ENCODE assay signal across 8 mouse cellular contexts in genomic region chr6:85452816-85453215, GRCm38 (mm10). TPM values are rescaled to one million over a fixed set of nuclear protein-coding genes. Genes with fewer than 3 reads are reported as not detected.
DNase-seq lines count a peak whose midpoint lies in the region; ATAC-seq and TF ChIP-seq lines count a peak whose summit lies in the region.

No protein-coding gene starts in this region.

- H3K4me3 ChIP-seq in lung, adult 2 months (replicated peaks; ENCODE audit: extremely low read depth, low read depth, low read length) = peak overlapping the region; percentile 97
- H3K4me3 ChIP-seq in forebrain, embryonic 13.5 days = peak overlapping the region; percentile 87
- H3K4me3 ChIP-seq in liver, embryonic 15.5 days (replicated peaks) = peak overlapping the region; percentile 81

- WGBS in lung, adult 2 months = 4% methylated on average over 7 of the region's 7 CpGs
- 15% methylated on average over 7 of the region's 7 CpGs for WGBS in forebrain, embryonic 13.5 days
- WGBS in liver, embryonic 15.5 days (ENCODE audit: insufficient replicate concordance) = 4% methylated on average over 7 of the region's 7 CpGs

- peak overlapping the region; percentile 10; the same call in 1 of the 2 replicates for H3K27ac ChIP-seq in forebrain, embryonic 13.5 days
- peak overlapping the region; percentile 95 for H3K27ac ChIP-seq in liver, embryonic 15.5 days (replicated peaks)

- peaks cover 10% of the 10 kb centered on the region for H3K4me1 ChIP-seq in lung, adult 2 months (ENCODE audit: control insufficient read depth, insufficient read depth, low read length)
- H3K4me1 ChIP-seq in forebrain, embryonic 13.5 days = peaks cover 57% of the 10 kb centered on the region
- H3K4me1 ChIP-seq in liver, embryonic 15.5 days (replicated peaks) = peaks cover 64% of the 10 kb centered on the region

- DNase-seq in lung, adult 2 months = no peak
- DNase-seq in lung, postnatal 25 days (ENCODE audit: low spot score) = no peak
- peak; percentile 39 for DNase-seq in adrenal gland, postnatal 14 days
- no peak for DNase-seq in T-cell, adult 2 months (ENCODE audit: low spot score)
- DNase-seq in cerebellum, adult 8-10 months = no peak
- DNase-seq in layer of hippocampus, postnatal 25 days (ENCODE audit: extremely low spot score in 1 of 2, low spot score in 1 of 2) = no peak

- ATAC-seq in forebrain, embryonic 13.5 days = no peak
- no peak for ATAC-seq in liver, embryonic 15.5 days (ENCODE audit: insufficient read depth)

- H3K4me2 ChIP-seq in forebrain, embryonic 13.5 days = peak overlapping the region; percentile 95
- H3K4me2 ChIP-seq in liver, embryonic 15.5 days = peak overlapping the region; percentile 100

- peaks cover 6% of the 10 kb centered on the region; the same call in 1 of the 2 replicates for H3K36me3 ChIP-seq in forebrain, embryonic 13.5 days (ENCODE audit: poor library complexity, severe bottlenecking)
- H3K36me3 ChIP-seq in liver, embryonic 15.5 days (replicated peaks) = peaks cover 2% of the 10 kb centered on the region; the same call in 1 of the 2 replicates

- TF ChIP-seq CTCF in lung, adult 2 months (IDR thresholded peaks at IDR 0.05; ENCODE audit: insufficient read depth, low read length) = no peak

- no peak for TF ChIP-seq POLR2A in lung, adult 2 months (IDR thresholded peaks at IDR 0.05; ENCODE audit: borderline replicate concordance, extremely low read depth, low read depth, low read length)

- peak overlapping the region; percentile 94 for H3K9ac ChIP-seq in forebrain, embryonic 13.5 days
- H3K9ac ChIP-seq in liver, embryonic 15.5 days = peak overlapping the region; percentile 84

- H3K9me3 ChIP-seq in forebrain, embryonic 13.5 days (replicated peaks) = no peaks in the 10 kb centered on the region
- H3K9me3 ChIP-seq in liver, embryonic 15.5 days (replicated peaks) = no peaks in the 10 kb centered on the region

- H3K27me3 ChIP-seq in forebrain, embryonic 13.5 days = no peaks in the 10 kb centered on the region
- no peaks in the 10 kb centered on the region for H3K27me3 ChIP-seq in liver, embryonic 15.5 days

RNA-seq across cellular contexts. Expression of gene Pradc1, which starts 1.0 kb away (rescaled TPM):
- polyA plus RNA-seq in lung, adult 2 months (2012; rRNA removed) = 27.0 and 28.9 TPM in 2 replicates
- total RNA-seq in adrenal gland, postnatal 14 days (2021) = 13.8 and 15.2 TPM in 2 replicates
- polyA plus RNA-seq in forebrain, embryonic 13.5 days (2015; fragmentation: Nextera tagmentation; extraction: Ambion mirVana) = 32.4 and 33.9 TPM in 2 replicates
- polyA plus RNA-seq in liver, embryonic 15.5 days (2015; fragmentation: Nextera tagmentation; extraction: Ambion mirVana) = 25.7 and 26.8 TPM in 2 replicates
- total RNA-seq in layer of hippocampus, postnatal 25 days (2021) = 10 to 100 TPM; 15.8 to 17.9 TPM

RNA-seq across cellular contexts. Expression of gene Cct7, which starts 1.5 kb away (rescaled TPM):
- 71.5 and 103 TPM in 2 replicates for polyA plus RNA-seq in lung, adult 2 months (2012; rRNA removed)
- total RNA-seq in adrenal gland, postnatal 14 days (2021) = 218 and 224 TPM in 2 replicates
- polyA plus RNA-seq in forebrain, embryonic 13.5 days (2015; fragmentation: Nextera tagmentation; extraction: Ambion mirVana) = 668 and 694 TPM in 2 replicates
- polyA plus RNA-seq in liver, embryonic 15.5 days (2015; fragmentation: Nextera tagmentation; extraction: Ambion mirVana) = 260 and 270 TPM in 2 replicates
- 100 to 1,000 TPM; 194 to 226 TPM for total RNA-seq in layer of hippocampus, postnatal 25 days (2021)

RNA-seq across cellular contexts. Expression of gene Smyd5, which starts 21.0 kb away (rescaled TPM):
- polyA plus RNA-seq in lung, adult 2 months (2012; rRNA removed) = 15.0 and 21.1 TPM in 2 replicates
- 25.0 and 33.0 TPM in 2 replicates for total RNA-seq in adrenal gland, postnatal 14 days (2021)
- 40.0 and 51.9 TPM in 2 replicates for polyA plus RNA-seq in forebrain, embryonic 13.5 days (2015; fragmentation: Nextera tagmentation; extraction: Ambion mirVana)
- polyA plus RNA-seq in liver, embryonic 15.5 days (2015; fragmentation: Nextera tagmentation; extraction: Ambion mirVana) = 20.1 and 21.4 TPM in 2 replicates
- 10 to 100 TPM; 38.9 to 40.9 TPM for total RNA-seq in layer of hippocampus, postnatal 25 days (2021)

RNA-seq across cellular contexts. Expression of gene Noto, which starts 29.1 kb away (rescaled TPM):
- 0.16 TPM in 1 of 2 replicates, not detected in the other for polyA plus RNA-seq in lung, adult 2 months (2012; rRNA removed)
- not detected in 2 replicates for total RNA-seq in adrenal gland, postnatal 14 days (2021)
- not detected in 2 replicates for polyA plus RNA-seq in forebrain, embryonic 13.5 days (2015; fragmentation: Nextera tagmentation; extraction: Ambion mirVana)
- not detected in 2 replicates for polyA plus RNA-seq in liver, embryonic 15.5 days (2015; fragmentation: Nextera tagmentation; extraction: Ambion mirVana)
- not detected for total RNA-seq in layer of hippocampus, postnatal 25 days (2021)

RNA-seq across cellular contexts. Expression of gene Fbxo41, which starts 50.0 kb away (rescaled TPM):
- polyA plus RNA-seq in lung, adult 2 months (2012; rRNA removed) = 0.07 and 0.09 TPM in 2 replicates
- 0.44 and 0.83 TPM in 2 replicates for total RNA-seq in adrenal gland, postnatal 14 days (2021)
- 2.7 and 3.2 TPM in 2 replicates for polyA plus RNA-seq in forebrain, embryonic 13.5 days (2015; fragmentation: Nextera tagmentation; extraction: Ambion mirVana)
- not detected in 2 replicates for polyA plus RNA-seq in liver, embryonic 15.5 days (2015; fragmentation: Nextera tagmentation; extraction: Ambion mirVana)
- 10 to 100 TPM; 95.1 to 98.5 TPM for total RNA-seq in layer of hippocampus, postnatal 25 days (2021)
